Mouse (Mus musculus): ENCODE measurements around the gene Dnal1.
"Not testable (repeated sequence)": the region's sequence is repeated elsewhere in the genome, so short reads cannot be mapped to it uniquely, and the experiment has no call there.

Gene Dnal1

DNA sequence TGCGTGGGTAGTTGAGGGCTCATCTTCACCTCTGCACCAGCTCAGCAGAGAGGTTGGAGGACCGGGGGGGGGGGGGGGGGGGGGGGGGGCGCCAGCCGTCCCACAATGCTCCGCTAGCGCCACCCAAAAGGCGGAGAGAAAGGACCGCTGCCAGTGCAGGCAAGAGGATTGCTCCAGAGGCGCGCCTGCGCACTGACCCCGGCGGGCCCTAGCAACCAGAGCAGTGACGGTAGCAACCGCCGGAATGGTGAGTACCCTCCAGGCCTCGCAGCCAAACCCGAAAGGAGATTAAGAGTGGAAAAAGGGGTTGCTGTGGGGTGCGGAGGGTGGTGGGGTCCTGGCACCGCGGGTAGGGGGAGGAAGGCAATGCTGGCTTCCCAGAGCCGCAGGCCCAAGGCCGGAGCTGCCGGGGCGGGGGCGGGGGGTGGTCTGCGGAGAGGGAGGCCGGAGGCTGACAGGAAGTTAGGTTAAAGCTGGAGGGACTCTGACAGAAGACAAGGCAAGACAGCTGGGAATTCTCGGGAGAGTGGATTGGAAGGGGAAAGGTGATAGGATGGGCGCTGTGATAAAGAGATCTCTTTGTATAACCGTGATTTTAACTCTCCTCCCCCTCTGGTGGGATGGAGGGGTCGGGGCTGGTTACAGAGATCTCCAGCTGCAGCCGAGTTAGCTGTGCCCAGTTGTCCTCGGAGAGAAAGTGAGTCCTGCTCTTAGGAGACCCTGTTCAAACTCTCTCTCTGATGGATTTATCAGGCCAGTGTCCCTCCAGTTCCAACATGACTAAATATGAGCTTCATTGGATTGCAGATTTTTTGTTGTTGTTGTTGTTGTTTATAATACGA lies at the start of gene Dnal1:
Gene Dnal1, plus strand, starts transcription at position 214 of the 842 bp plus-strand sequence.
- DNase-seq, result peak; percentile 94 to 96

DNA sequence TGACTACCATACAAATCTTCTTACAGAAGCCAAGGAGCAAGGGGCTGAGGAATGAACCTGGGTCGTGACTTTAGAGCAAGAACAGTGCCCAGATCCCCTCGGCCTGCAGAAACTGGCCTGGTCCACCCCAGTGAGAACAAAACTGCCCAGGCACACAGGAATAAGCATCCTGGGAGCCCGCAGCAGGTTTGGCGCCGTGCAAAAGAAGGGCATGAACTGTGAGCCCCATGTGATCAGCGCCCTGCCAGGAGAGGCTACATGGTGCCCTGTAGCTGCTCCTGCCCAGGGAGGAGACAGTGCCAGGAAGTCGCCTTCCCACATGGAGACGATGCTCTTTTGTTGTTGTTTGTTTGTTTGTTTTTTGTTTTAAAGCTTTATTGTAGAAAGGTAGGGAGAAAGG lies 49.5 kb upstream of the Dnal1 start:
- no peak for DNase-seq

DNA sequence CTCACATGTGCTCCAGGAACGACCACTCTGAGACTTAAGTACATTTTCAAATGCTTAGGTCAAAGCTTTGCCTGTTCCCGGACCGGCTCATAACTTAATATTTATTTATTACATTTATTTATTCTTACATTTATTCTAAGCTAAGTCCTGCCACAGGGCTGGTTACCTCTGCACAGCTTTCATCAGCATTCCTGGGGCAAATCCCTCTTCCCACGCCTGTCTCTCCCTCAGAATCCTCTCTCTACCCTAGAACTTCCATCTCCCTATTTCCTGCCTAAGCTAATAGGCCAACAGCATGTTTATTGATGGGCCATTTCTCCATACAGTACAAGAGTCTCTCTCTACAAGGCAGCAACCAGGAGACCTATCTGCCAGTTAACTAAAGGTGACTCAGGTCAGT lies 46.4 kb upstream of the Dnal1 start:
- no peak for DNase-seq

- no peak for DNase-seq
Observed at GRCm38 (mm10) chr12:84068296-84068695, 45.9 kb upstream of the Dnal1 start.

DNA sequence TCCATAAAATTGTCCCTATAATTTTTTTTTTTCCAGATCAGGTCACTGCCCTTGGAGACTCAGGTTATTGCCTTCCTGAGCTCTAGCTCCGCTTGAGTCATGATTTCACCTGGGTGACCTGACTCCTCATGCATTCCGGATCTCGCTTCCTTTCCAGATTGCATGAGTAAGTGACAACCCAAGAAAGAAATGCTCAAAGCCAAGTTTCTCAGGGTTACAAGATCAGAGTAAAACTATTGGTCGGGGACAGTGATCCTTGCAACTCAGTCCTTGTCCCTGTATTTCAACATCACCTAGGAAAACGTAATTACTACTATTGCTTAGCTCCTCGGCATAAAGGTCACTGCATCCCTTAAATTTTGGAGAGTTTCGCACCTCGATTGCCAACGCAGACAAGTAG lies 45.2 kb upstream of the Dnal1 start, which contains the start of gene Acot5:
Gene Acot5, plus strand, starts transcription at position 340 of the 400 bp plus-strand sequence.
- DNase-seq, result no peak

- peak; percentile 65 to 73 for DNase-seq
Observed at GRCm38 (mm10) chr12:84069582-84069981, 44.6 kb upstream of the Dnal1 start.

GRCm38 (mm10) chr12:84071696-84072095 lies 42.5 kb upstream of the Dnal1 start:
- no peak for DNase-seq

- DNase-seq, result no peak
Observed at GRCm38 (mm10) chr12:84077371-84077990, 36.7 kb upstream of the Dnal1 start.

- DNase-seq, result no peak
Observed at GRCm38 (mm10) chr12:84083842-84084241, 30.3 kb upstream of the Dnal1 start.

DNA sequence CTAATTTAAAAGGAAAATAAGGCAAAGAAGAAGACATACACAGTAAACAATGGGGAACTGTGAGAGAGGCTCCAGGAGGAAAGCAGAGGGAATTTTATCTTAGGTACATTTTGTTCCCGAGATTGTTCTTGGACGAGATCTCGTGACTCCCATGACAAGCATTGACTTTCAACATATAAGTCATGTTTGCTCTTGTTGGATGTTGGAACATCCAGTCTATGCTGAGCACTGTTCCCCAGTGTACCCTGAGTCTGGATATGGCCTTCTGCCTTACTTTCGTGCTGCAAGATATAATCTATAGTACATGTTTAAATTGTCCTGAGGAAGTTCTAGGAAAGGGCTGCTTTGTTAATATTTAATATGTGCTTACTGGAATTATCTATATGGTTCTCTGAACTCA lies 29.6 kb upstream of the Dnal1 start:
- DNase-seq, result no peak

GRCm38 (mm10) chr12:84094666-84095065 lies 19.5 kb upstream of the Dnal1 start:
- DNase-seq, result not testable (repeated sequence)

DNA sequence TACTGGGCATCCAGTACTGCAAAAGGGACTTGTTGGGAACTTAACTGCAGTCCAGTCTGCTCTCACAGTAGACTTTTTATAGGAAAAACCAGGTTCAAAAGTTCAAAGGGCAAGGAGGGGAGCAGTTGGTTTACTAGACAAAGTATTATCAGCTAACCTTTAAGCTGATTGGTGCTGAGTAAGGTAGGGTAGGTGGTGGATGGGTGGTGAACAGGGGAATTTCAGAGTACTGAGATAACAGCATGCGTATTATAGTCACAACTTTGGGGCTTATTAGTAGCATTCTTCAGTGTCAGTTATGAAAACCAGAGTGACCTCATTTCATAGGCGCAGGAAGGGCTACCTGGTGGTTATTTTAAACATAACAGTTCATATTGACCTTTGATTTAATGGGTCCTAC lies 14.6 kb upstream of the Dnal1 start:
- DNase-seq, result no peak

GRCm38 (mm10) chr12:84100071-84100470 lies 14.1 kb upstream of the Dnal1 start:
- no peak for DNase-seq

GRCm38 (mm10) chr12:84100604-84101492 lies 13.3 kb upstream of the Dnal1 start, which contains the start of gene Acot6:
Acot6 (plus strand) TSS chr12:84100654.
- DNase-seq, result peak; percentile 65 to 77

- no peak for DNase-seq
Observed at GRCm38 (mm10) chr12:84101493-84101845, 12.7 kb upstream of the Dnal1 start.

DNA sequence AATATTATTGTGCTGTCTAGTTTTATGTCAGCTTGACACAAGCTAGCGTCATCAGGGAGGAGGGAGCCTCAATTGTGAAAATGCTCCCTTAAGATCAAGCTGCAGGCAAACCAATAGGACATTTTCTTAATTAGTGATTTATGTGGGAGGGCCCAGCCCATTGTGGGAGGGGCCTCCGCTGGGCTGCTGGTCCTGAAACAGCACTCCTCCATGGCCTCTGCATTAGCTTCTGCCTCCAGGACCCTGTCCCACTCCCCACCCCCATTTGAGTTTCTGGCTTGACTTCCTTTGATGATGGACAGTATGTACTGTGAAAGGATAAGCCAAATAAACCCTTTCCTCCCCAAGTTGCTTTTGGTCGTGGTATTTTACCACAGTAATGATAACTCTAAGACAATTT lies 7.2 kb upstream of the Dnal1 start:
- DNase-seq, result peak; percentile 9 to 24

DNA sequence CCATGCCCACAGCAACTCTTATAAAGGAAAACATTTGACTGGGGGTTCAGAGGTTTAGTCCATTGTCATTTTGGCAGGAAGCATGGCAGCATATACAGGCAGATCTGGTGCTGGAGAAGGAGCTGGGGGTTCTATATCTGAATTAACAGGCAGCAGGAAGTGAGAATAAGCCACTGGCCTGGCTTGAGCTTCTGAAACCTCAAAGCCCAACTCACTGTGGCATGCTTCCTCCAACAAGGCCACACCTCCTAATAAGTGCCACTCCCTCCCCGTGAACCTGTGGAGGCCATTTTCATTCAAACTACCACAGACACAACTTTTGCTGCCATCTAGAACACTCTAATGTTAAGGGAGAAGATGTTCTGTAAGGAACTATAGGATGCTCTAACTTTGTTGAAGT lies 6.5 kb upstream of the Dnal1 start:
- no peak for DNase-seq

GRCm38 (mm10) chr12:84109924-84110323 lies 4.2 kb upstream of the Dnal1 start:
- DNase-seq, result no peak

GRCm38 (mm10) chr12:84110814-84111213 lies 3.4 kb upstream of the Dnal1 start:
- no peak for DNase-seq

DNA sequence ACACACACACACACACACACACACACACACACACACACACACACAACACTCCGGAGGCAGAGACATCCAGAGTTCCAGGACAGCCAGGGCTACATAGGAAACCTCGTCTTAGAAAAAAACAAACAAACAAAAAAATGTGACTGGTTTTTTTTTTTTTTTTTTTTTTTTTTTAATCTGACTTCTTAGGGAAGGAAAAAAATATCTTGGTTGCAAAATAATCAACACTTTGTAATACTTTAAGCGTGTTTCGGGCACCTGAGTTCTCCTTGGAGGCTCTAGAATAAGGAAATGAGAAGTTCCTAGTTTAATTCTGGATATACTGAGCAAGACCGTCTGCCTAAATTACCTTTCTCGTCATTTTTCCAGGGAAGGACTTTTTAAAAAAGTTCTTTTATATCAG lies 490 bp upstream of the Dnal1 start:
- no peak for DNase-seq

DNA sequence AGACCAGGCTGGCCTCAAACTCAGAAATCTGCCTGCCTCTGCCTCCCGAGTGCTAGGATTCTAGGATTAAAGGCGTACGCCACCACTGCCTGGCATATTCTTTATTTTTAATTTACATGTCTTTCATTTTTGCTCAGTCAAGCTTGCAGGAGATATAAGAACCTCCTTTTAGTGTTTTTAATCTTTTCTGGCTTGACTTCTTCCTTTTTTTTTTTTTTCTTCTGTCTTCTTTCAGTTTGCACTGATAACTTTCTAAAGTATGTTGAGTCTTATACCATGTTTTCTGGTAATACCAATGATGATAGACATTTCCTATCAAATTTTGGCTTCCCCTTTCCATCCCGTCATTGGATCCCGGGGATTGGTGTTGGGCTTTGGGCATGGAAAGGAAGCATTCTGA lies 5.4 kb downstream of the Dnal1 start:
- DNase-seq, result no peak

- no peak for DNase-seq
Observed at GRCm38 (mm10) chr12:84125892-84126291, 11.7 kb downstream of the Dnal1 start.

GRCm38 (mm10) chr12:84126899-84127298 lies 12.7 kb downstream of the Dnal1 start:
- DNase-seq, result no peak

All from kidney, postnatal 4 days (tissue).